Mouse (Mus musculus): Measurements from ENCODE around the gene Ctnna3. TPM values are rescaled to one million over a fixed set of nuclear protein-coding genes. Genes with fewer than 3 reads are reported as not detected.
A peak's percentile ranks its signal among the peaks of the same experiment; 100 is the strongest.

The Ctnna3 gene
- polyA plus RNA-seq, 1 experiment = 3.0 TPM

GRCm38 (mm10) chr10:64115246-64115645 lies 685.3 kb downstream of the Ctnna3 start:
- TF ChIP-seq POLR2A (IDR thresholded peaks at IDR 0.05; ENCODE audit: borderline replicate concordance, insufficient read depth, low read length) (no peak), CTCF (IDR thresholded peaks at IDR 0.05; ENCODE audit: borderline replicate concordance, insufficient read depth, low read depth, low read length) (no peak)
- WGBS = 98% methylated on average over 11 of the region's 11 CpGs
- Histone ChIP-seq H3K4me1 (ENCODE audit: control insufficient read depth, insufficient read depth, low read length) (peaks cover 7% of the 10 kb centered on the region; the same call in 1 of the 2 replicates), H3K27me3 (ENCODE audit: control insufficient read depth, insufficient read depth, low read length) (no peaks in the 10 kb centered on the region), H3K27ac (ENCODE audit: insufficient read depth, low read length) (no peak overlapping the region), H3K4me3 (replicated peaks; ENCODE audit: insufficient read depth, low read depth, low read length) (no peak overlapping the region)
- DNase-seq = no peak

GRCm38 (mm10) chr10:64118833-64119232 lies 688.9 kb downstream of the Ctnna3 start:
- Histone ChIP-seq H3K27ac (ENCODE audit: insufficient read depth, low read length) (no peak overlapping the region; the same call in 1 of the 2 replicates), H3K4me1 (ENCODE audit: control insufficient read depth, insufficient read depth, low read length) (peaks cover 7% of the 10 kb centered on the region; the same call in 1 of the 2 replicates), H3K4me3 (replicated peaks; ENCODE audit: insufficient read depth, low read depth, low read length) (no peak overlapping the region), H3K27me3 (ENCODE audit: control insufficient read depth, insufficient read depth, low read length) (no peaks in the 10 kb centered on the region)
- TF ChIP-seq CTCF (IDR thresholded peaks at IDR 0.05; ENCODE audit: borderline replicate concordance, insufficient read depth, low read depth, low read length) = no peak
- no peak for TF ChIP-seq POLR2A (IDR thresholded peaks at IDR 0.05; ENCODE audit: borderline replicate concordance, insufficient read depth, low read length)
- 15% methylated on average over 3 of the region's 3 CpGs for WGBS
- DNase-seq = peak; percentile 58 to 86

- WGBS = 9% methylated on average over 15 of the region's 15 CpGs
- Histone ChIP-seq H3K4me1 (ENCODE audit: control insufficient read depth, insufficient read depth, low read length) (peaks cover 9% of the 10 kb centered on the region; the same call in 1 of the 2 replicates), H3K27ac (ENCODE audit: insufficient read depth, low read length) (peak overlapping the region; percentile 46; the same call in 1 of the 2 replicates), H3K27me3 (ENCODE audit: control insufficient read depth, insufficient read depth, low read length) (no peaks in the 10 kb centered on the region), H3K4me3 (replicated peaks; ENCODE audit: insufficient read depth, low read depth, low read length) (no peak overlapping the region)
- DNase-seq = peak; percentile 83 to 93
- TF ChIP-seq POLR2A (IDR thresholded peaks at IDR 0.05; ENCODE audit: borderline replicate concordance, insufficient read depth, low read length) = no peak
These were observed 700.7 kb downstream of the Ctnna3 start for GRCm38 (mm10) chr10:64130397-64131150.

- Histone ChIP-seq H3K27me3 (ENCODE audit: control insufficient read depth, insufficient read depth, low read length) (no peaks in the 10 kb centered on the region), H3K27ac (ENCODE audit: insufficient read depth, low read length) (no peak overlapping the region), H3K4me3 (replicated peaks; ENCODE audit: insufficient read depth, low read depth, low read length) (no peak overlapping the region), H3K4me1 (ENCODE audit: control insufficient read depth, insufficient read depth, low read length) (peaks cover 9% of the 10 kb centered on the region; the same call in 1 of the 2 replicates)
- DNase-seq = peak in 1 of 2 experiments; percentile 32
- WGBS = 33% methylated on average over 3 of the region's 3 CpGs
- TF ChIP-seq CTCF (IDR thresholded peaks at IDR 0.05; ENCODE audit: borderline replicate concordance, insufficient read depth, low read depth, low read length) = no peak
These were observed 703.6 kb downstream of the Ctnna3 start for GRCm38 (mm10) chr10:64133461-64133860.

- Histone ChIP-seq H3K27ac (ENCODE audit: insufficient read depth, low read length) (no peak overlapping the region), H3K4me3 (replicated peaks; ENCODE audit: insufficient read depth, low read depth, low read length) (no peak overlapping the region), H3K27me3 (ENCODE audit: control insufficient read depth, insufficient read depth, low read length) (no peaks in the 10 kb centered on the region), H3K4me1 (ENCODE audit: control insufficient read depth, insufficient read depth, low read length) (peaks cover 6% of the 10 kb centered on the region; the same call in 1 of the 2 replicates)
- no peak for TF ChIP-seq POLR2A (IDR thresholded peaks at IDR 0.05; ENCODE audit: borderline replicate concordance, insufficient read depth, low read length)
- no peak for TF ChIP-seq CTCF (IDR thresholded peaks at IDR 0.05; ENCODE audit: borderline replicate concordance, insufficient read depth, low read depth, low read length)
- 77% methylated on average over 7 of the region's 7 CpGs for WGBS
- no peak for DNase-seq
These were observed 705.6 kb downstream of the Ctnna3 start for GRCm38 (mm10) chr10:64135481-64135880.

- Histone ChIP-seq H3K4me3 (replicated peaks; ENCODE audit: insufficient read depth, low read depth, low read length) (no peak overlapping the region), H3K27me3 (ENCODE audit: control insufficient read depth, insufficient read depth, low read length) (no peaks in the 10 kb centered on the region), H3K4me1 (ENCODE audit: control insufficient read depth, insufficient read depth, low read length) (no peaks in the 10 kb centered on the region), H3K27ac (ENCODE audit: insufficient read depth, low read length) (no peak overlapping the region)
- DNase-seq = no peak
- WGBS = 45% methylated on average over 3 of the region's 3 CpGs
- TF ChIP-seq POLR2A (IDR thresholded peaks at IDR 0.05; ENCODE audit: borderline replicate concordance, insufficient read depth, low read length) (no peak), CTCF (IDR thresholded peaks at IDR 0.05; ENCODE audit: borderline replicate concordance, insufficient read depth, low read depth, low read length) (no peak)
These were observed 716.6 kb downstream of the Ctnna3 start for GRCm38 (mm10) chr10:64146511-64146910.

GRCm38 (mm10) chr10:64181696-64182095 lies 751.8 kb downstream of the Ctnna3 start:
- 87% methylated on average over 13 of the region's 13 CpGs for WGBS
- TF ChIP-seq CTCF (IDR thresholded peaks at IDR 0.05; ENCODE audit: borderline replicate concordance, insufficient read depth, low read depth, low read length) = no peak
- TF ChIP-seq POLR2A (IDR thresholded peaks at IDR 0.05; ENCODE audit: borderline replicate concordance, insufficient read depth, low read length) = no peak
- Histone ChIP-seq H3K27ac (ENCODE audit: insufficient read depth, low read length) (no peak overlapping the region), H3K27me3 (ENCODE audit: control insufficient read depth, insufficient read depth, low read length) (no peaks in the 10 kb centered on the region), H3K4me3 (replicated peaks; ENCODE audit: insufficient read depth, low read depth, low read length) (no peak overlapping the region), H3K4me1 (ENCODE audit: control insufficient read depth, insufficient read depth, low read length) (no peaks in the 10 kb centered on the region)
- no peak for DNase-seq

GRCm38 (mm10) chr10:64182731-64183130 lies 752.8 kb downstream of the Ctnna3 start:
- H3K27me3 ChIP-seq (ENCODE audit: control insufficient read depth, insufficient read depth, low read length) = no peaks in the 10 kb centered on the region
- WGBS = 93% methylated on average over 4 of the region's 4 CpGs
- no peak overlapping the region for H3K4me3 ChIP-seq (replicated peaks; ENCODE audit: insufficient read depth, low read depth, low read length)
- H3K4me1 ChIP-seq (ENCODE audit: control insufficient read depth, insufficient read depth, low read length) = no peaks in the 10 kb centered on the region
- no peak for DNase-seq
- no peak for TF ChIP-seq POLR2A (IDR thresholded peaks at IDR 0.05; ENCODE audit: borderline replicate concordance, insufficient read depth, low read length)
- no peak for TF ChIP-seq CTCF (IDR thresholded peaks at IDR 0.05; ENCODE audit: borderline replicate concordance, insufficient read depth, low read depth, low read length)
- H3K27ac ChIP-seq (ENCODE audit: insufficient read depth, low read length) = no peak overlapping the region
